Mouse (Mus musculus) central nervous system, embryonic 11.5 days (tissue): Measurements from ENCODE around the gene Klhdc1. TPM values are rescaled to one million over a fixed set of nuclear protein-coding genes. Genes with fewer than 3 reads are reported as not detected.

Source experiments
- polyA plus RNA-seq: library from polyadenylated mRNA; depleted of rRNA; stranded (reverse); fragments of >200 nt; gene quantifications from 2 replicates; pipeline ENCODE4 v1.2.3, GENCODE M21; 2012; rRNA removed

Klhdc1 gene
- polyA plus RNA-seq = 1.5 and 2.0 TPM in 2 replicates

DNA sequence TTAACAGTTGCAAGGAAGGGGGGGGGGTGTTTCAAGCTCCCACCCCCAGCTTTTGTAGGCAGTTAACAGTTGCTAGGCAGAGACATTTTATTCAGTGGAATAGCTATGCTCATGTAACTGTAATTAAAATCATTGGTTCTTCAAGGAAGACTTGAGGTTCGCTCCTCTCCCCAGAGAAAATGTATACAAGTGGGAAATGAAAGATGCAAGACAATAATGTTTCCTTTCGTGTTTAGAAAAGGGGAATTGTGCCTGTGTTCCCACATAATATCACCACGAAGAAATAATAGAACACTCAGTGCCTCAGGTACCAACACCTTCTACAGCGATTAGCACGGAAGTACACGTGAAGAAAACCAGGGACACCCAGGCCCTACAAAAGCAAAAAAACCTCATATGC is at the start of gene Klhdc1:
Gene Klhdc1, plus strand, starts transcription at position 301 of the 400 bp plus-strand sequence.

DNA sequence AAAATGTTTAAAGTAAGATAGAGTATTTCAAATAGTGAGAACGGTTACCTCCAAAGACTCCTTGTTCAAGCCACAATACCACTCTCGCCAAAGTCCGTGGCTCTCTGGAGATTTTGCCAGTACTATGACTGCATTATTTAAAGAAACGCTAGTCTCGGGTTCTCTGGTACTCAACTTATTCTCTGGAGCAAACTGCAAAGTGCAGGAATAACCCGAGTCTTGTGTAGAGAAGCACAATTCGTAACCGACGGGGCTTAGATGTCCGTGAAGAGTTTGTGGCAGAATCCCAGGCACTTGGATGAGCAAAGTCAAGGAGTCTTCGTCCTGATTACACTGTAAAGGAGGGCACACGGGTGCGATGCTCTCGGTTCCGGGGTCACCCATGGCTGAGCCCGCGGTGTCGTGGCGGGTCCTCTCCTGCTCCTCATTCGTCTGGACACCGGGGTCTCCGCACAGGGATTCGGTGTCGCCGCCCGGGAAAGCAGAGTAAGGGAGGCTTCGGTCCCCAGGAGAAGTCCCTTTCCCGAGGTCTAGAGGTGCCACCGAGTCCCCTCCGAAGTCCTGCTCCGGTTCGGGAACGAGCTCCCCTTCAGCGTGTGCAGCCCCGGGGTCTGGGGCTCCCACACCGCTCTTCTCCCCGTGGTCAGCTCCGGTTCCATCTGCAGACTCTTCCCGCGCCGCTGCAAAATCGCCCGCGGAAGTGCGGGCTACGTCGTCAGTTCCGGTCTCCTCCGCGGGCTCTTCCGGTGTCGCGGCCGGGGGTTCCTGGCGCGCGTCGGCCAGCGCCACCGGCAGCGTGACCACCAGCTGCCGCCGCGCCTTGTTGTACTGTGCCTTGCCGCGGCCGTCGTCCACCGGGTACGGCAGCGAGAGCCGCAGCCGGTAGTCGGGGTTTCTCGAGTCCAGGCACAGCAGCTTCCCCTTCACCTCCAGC is 44.3 kb upstream of the Klhdc1 start, which contains the start of gene Gm49383:
Gene Gm49383, minus strand, starts transcription at position 661 of the 934 bp plus-strand sequence.

DNA sequence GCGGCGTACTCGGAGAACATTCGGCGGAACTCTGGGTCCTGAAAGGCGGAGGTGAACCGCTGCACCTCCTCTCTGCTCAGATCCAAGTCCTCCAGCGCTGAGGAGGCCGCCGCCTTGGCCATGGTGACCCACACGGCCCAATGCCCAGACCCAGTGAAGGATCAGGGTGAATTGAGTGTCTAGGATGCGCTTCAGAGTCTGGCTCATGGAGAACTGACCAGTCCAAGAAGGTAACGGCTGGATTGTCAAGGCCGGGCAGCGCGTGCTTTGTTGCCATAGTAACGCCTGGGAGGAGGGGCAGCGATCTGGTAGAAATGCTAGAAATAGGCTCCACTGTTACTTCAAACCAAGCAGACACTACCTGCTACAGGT is 42.8 kb upstream of the Klhdc1 start, which contains the start of gene Dnaaf2:
Gene Dnaaf2, minus strand, starts transcription at position 266 of the 372 bp plus-strand sequence.

DNA sequence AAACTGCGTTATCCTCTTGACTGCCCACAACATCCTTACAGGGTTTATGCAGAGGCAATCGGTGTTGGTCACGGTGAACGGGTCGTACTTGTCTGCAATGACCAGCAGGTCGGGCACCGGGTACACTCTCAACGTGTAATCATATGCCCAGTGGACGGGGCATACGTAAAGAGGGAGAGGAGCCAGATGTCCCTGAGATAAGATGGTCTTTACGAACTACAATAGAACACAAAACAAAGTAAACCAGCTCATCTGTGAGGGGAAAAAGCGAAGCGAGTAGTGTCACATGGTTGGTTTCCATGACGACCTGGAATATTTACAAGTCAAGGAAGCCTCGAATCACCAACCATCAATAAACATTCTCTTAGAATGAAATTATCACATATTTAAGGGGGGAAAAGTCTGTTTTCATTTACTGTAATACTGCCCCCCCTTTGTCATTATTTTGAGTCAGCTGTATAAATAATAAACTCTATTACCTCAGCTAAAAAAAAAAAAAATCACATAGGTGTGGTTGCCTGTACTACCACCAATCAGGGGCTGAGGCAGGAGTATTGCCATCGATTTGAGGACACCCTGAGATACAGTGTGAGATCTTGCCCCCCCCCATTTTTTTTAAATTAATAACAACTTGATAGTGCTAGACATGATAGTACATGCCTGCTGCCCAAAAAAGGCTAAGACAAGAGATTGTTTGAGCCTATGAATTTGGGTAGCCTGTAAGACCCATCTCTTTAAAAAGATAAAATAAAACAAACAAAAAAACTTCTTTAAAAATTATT is 36.7 kb upstream of the Klhdc1 start, which contains the start of gene Gm49384:
Gene Gm49384, minus strand, starts transcription at position 216 of the 782 bp plus-strand sequence.

DNA sequence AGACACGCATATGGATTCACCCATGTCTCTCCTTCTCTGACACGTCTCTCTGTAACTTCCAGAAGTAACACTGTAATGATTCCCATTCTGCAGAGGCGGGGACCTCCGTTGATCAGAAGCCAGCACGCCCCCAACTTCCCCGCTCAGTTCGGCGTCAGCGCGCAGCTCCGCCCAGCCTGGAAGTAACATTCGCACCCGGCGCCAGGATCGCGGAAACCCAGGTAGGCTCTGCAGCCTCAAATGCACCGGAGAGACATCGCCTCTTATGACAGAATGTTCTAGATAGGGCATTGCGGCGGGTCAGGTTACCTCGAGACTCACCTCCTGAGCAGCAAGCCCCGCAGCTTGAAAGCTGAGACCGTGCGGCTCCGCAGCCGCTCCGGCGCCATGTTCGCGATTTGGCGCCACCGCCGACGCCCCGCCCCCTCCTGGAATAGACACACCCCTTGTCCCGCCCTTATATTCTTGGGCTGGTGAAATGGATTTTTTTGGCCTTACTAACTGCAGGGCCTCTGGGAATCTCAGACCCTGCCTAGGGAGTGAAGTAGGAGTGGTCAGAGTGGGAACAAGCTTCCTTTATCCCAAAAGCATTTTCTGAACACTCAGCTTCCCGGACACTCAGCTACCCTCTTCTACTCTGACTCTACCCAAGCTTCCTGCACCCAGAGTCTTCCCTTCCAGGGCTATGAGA is 13.1 kb upstream of the Klhdc1 start, which contains the start of gene Pole2:
Gene Pole2, minus strand, starts transcription at position 420 of the 691 bp plus-strand sequence.

DNA sequence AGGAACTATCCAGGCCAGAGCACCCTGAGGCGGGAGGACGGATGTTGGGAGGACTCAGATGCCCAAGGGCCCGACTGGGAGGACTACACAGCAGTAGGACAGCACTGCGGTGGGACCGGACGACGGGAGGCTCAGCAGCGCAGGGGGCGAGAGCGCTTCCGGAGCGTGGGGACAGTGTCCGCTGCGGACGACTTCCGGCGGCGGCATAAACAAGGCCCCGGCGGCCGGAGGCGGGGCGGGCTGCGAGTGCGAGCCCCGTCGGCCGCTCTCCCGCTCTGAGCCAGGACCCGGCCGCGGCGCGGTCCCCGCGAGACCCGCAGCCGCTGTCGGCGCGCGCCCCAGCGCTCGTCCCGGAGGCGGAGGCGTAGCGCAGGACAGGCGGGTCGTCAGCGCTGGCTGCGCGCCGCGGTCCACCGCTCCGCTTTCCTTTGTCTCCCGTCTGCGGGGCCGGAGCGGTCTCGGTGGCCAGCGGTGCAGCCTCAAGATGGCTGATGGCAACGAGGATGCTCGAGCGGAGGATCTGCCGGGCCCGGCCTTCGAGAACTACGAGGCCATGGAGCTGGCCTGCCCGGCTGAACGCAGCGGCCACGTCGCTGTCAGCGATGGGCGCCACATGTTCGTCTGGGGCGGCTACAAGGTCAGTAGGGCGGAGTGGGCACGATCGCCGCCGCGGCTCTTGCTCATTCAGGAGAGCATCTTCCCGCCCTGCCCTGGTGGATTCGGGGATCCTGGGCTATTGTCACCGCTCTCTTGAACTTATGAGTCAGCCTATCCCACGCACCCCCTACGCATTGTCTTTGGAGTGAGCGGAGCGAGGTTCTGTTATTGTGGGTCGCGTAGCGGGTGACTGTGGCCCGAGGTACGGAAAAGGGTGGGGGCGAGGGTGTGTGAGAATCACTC is 55.8 kb downstream of the Klhdc1 start, which contains the start of gene Klhdc2:
Gene Klhdc2, plus strand, starts transcription at position 171 of the 900 bp plus-strand sequence.

Other genes with a start within 250 kb of the Klhdc1 start
- 1,183 and 2,440 TPM in 2 replicates for gene Rps29, start 82.0 kb upstream of the Klhdc1 start, polyA plus RNA-seq
- 18.2 and 28.2 TPM in 2 replicates for gene Lrr1, start 72.4 kb upstream of the Klhdc1 start, polyA plus RNA-seq
- gene Rpl36al, start 57.1 kb upstream of the Klhdc1 start, polyA plus RNA-seq = 616 and 663 TPM in 2 replicates
- gene Mgat2, start 57.0 kb upstream of the Klhdc1 start, polyA plus RNA-seq = 20.3 and 21.5 TPM in 2 replicates
- gene Gm49383, start 44.1 kb upstream of the Klhdc1 start, polyA plus RNA-seq = 9.7 and 17.6 TPM in 2 replicates
- gene Dnaaf2, start 42.7 kb upstream of the Klhdc1 start, polyA plus RNA-seq = 7.2 and 9.8 TPM in 2 replicates
- 14.6 and 18.5 TPM in 2 replicates for gene Gm49384, start 36.9 kb upstream of the Klhdc1 start, polyA plus RNA-seq
- gene Pole2, start 13.0 kb upstream of the Klhdc1 start, polyA plus RNA-seq = 21.5 and 37.2 TPM in 2 replicates
- 123 and 152 TPM in 2 replicates for gene Klhdc2, start 55.5 kb downstream of the Klhdc1 start, polyA plus RNA-seq
- gene Nemf, start 116.0 kb downstream of the Klhdc1 start, polyA plus RNA-seq = 39.4 and 48.0 TPM in 2 replicates
- 72.5 and 100 TPM in 2 replicates for gene Arf6, start 131.0 kb downstream of the Klhdc1 start, polyA plus RNA-seq
- 0.22 and 0.74 TPM in 2 replicates for gene Gm9887, start 131.3 kb downstream of the Klhdc1 start, polyA plus RNA-seq